Mouse (Mus musculus) hindbrain, embryonic 13.5 days (tissue): ENCODE data around the gene Ccdc93. TPM values are rescaled to one million over a fixed set of nuclear protein-coding genes. Genes with fewer than 3 reads are reported as not detected.

Experiments used
- ATAC-seq: fragments of 200-750 bp; cut with Nextera tagmentation; 2 replicates; pipeline ENCODE4 v1.8.0; 2017; ENCODE audit warnings: moderate TSS enrichment; ENCODE audit not compliant: low FRiP score
- H3K27ac ChIP-seq: fragments of 300-500 bp; sonication (generic); 2 replicates; pipeline ENCODE4 v1.5.1; 2015; ENCODE audit warnings: inconsistent platforms, mild to moderate bottlenecking, moderate library complexity
- H3K27me3 ChIP-seq: fragments of 300-500 bp; sonication (generic); 2 replicates; pipeline ENCODE4 v1.6.1; 2015; ENCODE audit warnings: mild to moderate bottlenecking, inconsistent platforms
- H3K36me3 ChIP-seq: fragments of 300-500 bp; sonication (generic); 2 replicates; pipeline ENCODE4 v1.6.1; 2015; ENCODE audit warnings: mild to moderate bottlenecking, inconsistent platforms
- H3K4me1 ChIP-seq: fragments of 300-500 bp; sonication (generic); replicated peaks from 2 replicates; pipeline ENCODE4 v1.6.1; 2015; ENCODE audit warnings: inconsistent platforms
- H3K4me2 ChIP-seq: fragments of 300-500 bp; sonication (generic); 2 replicates; pipeline ENCODE4 v1.6.1; 2015; ENCODE audit warnings: inconsistent platforms, mild to moderate bottlenecking, moderate library complexity
- H3K4me3 ChIP-seq: fragments of 300-500 bp; sonication (generic); 2 replicates; pipeline ENCODE4 v1.5.1; 2015; ENCODE audit warnings: mild to moderate bottlenecking, inconsistent platforms
- H3K9ac ChIP-seq: fragments of 300-500 bp; sonication (generic); 2 replicates; pipeline ENCODE4 v1.6.1; 2015; ENCODE audit warnings: mild to moderate bottlenecking, inconsistent platforms
- H3K9me3 ChIP-seq: fragments of 300-500 bp; sonication (generic); 2 replicates; pipeline ENCODE4 v1.6.1; 2016; ENCODE audit warnings: inconsistent platforms
- WGBS: fragments of 180-500 bp; shearing (Covaris S2); methylation state at CpG from one replicate; pipeline ENCODE4 v1.1.7; 2015; 5-methylcytosine and 5-hydroxymethylcytosine counted together
- polyA plus RNA-seq: library from polyadenylated mRNA; unstranded; fragments of >200 nt; fragmentation: Nextera tagmentation; extraction: Ambion mirVana; gene quantifications from 2 replicates; pipeline ENCODE4 v1.2.1, GENCODE M21; 2015

Gene Ccdc93
- polyA plus RNA-seq, 1 experiment from 2014 or later: 11.9 TPM

DNA sequence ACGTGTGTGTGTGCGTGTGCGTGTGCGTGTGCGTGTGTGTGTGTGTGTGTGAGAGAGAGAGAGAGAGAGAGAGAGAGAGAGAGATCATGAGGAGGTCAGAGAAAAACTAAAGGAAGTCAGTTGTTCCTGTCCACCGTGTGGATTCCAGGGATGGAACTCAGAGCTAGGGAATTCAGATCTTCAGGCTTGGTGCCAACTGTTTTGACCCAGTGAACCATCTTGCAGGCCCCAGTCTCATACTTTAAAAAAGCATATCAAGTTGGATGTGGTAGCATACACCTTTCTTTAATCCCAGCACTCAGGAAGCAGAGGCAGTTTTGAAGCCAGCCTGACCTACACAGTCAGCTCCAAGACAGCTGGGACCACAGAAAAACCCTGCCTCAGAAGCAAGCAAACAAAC lies 98.4 kb downstream of the Ccdc93 start:
- Histone ChIP-seq H3K27me3 (peaks cover 47% of the 10 kb centered on the region), H3K4me2 (no peak overlapping the region), H3K27ac (no peak overlapping the region), H3K4me1 (peaks cover 17% of the 10 kb centered on the region), H3K36me3 (no peaks in the 10 kb centered on the region), H3K9ac (no peak overlapping the region), H3K4me3 (no peak overlapping the region), H3K9me3 (no peaks in the 10 kb centered on the region)
- no peak for ATAC-seq
- WGBS: 84% methylated on average over 6 of the region's 6 CpGs

DNA sequence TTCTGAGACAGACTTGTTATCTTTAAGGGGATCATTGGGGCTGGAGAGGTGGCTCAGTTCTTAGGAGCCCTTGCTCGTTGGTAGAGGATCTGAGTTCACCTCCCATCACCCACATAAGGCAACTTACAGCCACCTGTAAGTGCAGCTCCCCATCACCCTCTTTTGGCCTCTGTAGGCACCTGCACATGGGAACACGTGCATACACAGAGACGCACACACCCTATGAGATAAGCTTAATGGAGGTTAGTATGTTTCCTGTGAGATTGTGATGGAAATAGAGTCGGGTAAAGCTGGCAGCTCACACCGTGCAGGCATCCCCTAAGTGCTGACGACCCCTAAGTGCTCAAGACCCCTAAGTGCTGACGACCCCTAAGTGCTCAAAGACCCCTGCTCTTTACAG lies 100.6 kb downstream of the Ccdc93 start:
- H3K4me1 ChIP-seq: peaks cover 17% of the 10 kb centered on the region
- no peak overlapping the region for H3K9ac ChIP-seq
- ATAC-seq: no peak
- no peaks in the 10 kb centered on the region for H3K36me3 ChIP-seq
- no peak overlapping the region for H3K4me2 ChIP-seq
- no peak overlapping the region for H3K4me3 ChIP-seq
- H3K27me3 ChIP-seq: peaks cover 37% of the 10 kb centered on the region
- 78% methylated on average over 7 of the region's 7 CpGs for WGBS
- H3K9me3 ChIP-seq: no peaks in the 10 kb centered on the region
- H3K27ac ChIP-seq: no peak overlapping the region

- Histone ChIP-seq H3K4me3 (no peak overlapping the region), H3K4me1 (no peaks in the 10 kb centered on the region), H3K36me3 (no peaks in the 10 kb centered on the region), H3K4me2 (no peak overlapping the region), H3K9me3 (no peaks in the 10 kb centered on the region), H3K27me3 (no peaks in the 10 kb centered on the region), H3K27ac (no peak overlapping the region), H3K9ac (no peak overlapping the region)
- ATAC-seq: no peak
- WGBS: 79% methylated on average over 8 of the region's 8 CpGs
These were observed 109.5 kb downstream of the Ccdc93 start for GRCm38 (mm10) chr1:121540361-121540760.

GRCm38 (mm10) chr1:121546844-121547243 lies 116.0 kb downstream of the Ccdc93 start:
- Histone ChIP-seq H3K4me2 (no peak overlapping the region), H3K27me3 (no peaks in the 10 kb centered on the region), H3K4me1 (no peaks in the 10 kb centered on the region), H3K4me3 (no peak overlapping the region), H3K9ac (no peak overlapping the region), H3K9me3 (no peaks in the 10 kb centered on the region), H3K27ac (no peak overlapping the region), H3K36me3 (peaks cover 26% of the 10 kb centered on the region)
- WGBS: 92% methylated on average over 2 of the region's 2 CpGs
- no peak for ATAC-seq

DNA sequence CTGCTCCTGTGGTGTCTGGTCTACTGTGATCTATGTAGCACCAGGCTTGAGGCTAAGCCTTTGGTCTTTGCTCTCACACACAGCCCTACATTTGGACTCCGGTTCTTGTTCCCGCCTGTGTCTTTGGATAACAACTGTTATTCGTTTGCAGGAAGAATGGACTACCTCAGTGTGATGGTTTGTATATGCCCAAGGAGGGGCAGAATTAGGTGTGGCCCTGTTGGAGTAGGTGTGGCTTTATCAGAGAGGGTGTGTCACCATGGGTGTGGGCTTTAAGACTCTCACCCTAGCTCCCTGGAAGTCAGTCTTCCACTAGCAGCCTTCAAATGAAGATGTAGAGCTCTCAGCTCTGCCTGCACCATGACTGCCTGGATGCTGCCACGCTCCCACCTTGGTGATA lies 117.8 kb downstream of the Ccdc93 start:
- Histone ChIP-seq H3K27ac (no peak overlapping the region), H3K9me3 (no peaks in the 10 kb centered on the region), H3K4me1 (no peaks in the 10 kb centered on the region), H3K9ac (no peak overlapping the region), H3K4me3 (no peak overlapping the region), H3K36me3 (peaks cover 42% of the 10 kb centered on the region), H3K27me3 (no peaks in the 10 kb centered on the region), H3K4me2 (no peak overlapping the region)
- ATAC-seq: no peak
- 94% methylated on average over 4 of the region's 4 CpGs for WGBS

- no peaks in the 10 kb centered on the region for H3K27me3 ChIP-seq
- 74% methylated on average over 4 of the region's 4 CpGs for WGBS
- H3K9ac ChIP-seq: no peak overlapping the region
- no peaks in the 10 kb centered on the region for H3K4me1 ChIP-seq
- no peak overlapping the region for H3K27ac ChIP-seq
- no peaks in the 10 kb centered on the region for H3K9me3 ChIP-seq
- ATAC-seq: no peak
- H3K4me2 ChIP-seq: no peak overlapping the region
- H3K4me3 ChIP-seq: no peak overlapping the region
- peaks cover 48% of the 10 kb centered on the region for H3K36me3 ChIP-seq
These were observed 118.6 kb downstream of the Ccdc93 start for GRCm38 (mm10) chr1:121549456-121549855.

DNA sequence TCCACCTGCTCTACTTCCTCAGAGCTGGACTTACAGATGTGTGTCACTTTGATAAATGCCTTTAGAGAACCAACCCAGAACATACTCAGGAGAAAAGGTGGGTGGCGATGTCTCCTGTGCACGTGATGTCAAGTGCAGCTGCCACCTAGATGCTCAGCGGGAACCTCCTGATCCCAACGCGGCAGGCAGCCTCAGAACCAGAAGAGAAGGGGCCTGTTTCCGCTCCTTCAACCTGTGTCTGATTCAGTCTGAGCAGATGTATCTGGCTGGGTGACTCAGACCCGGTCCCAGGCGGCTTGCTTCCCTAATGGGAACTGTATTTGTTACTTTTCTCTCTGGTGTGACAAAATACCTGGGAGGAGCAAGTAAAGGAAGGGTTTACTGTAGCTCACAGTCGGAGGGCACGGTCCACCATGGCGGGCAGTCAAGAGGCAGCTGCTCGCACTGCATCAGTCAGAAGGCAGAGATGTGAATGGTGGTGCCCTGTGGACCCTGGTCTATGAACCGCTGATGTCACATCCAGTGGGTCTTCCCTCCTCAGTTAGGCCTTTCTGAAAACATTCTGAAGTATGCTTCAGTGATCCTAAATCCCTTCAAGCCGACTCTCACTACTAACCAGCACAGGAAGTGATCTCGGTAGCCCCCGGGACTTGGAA lies 120.1 kb downstream of the Ccdc93 start:
- Histone ChIP-seq H3K27me3 (no peaks in the 10 kb centered on the region), H3K4me2 (no peak overlapping the region), H3K4me1 (no peaks in the 10 kb centered on the region), H3K9ac (no peak overlapping the region), H3K4me3 (no peak overlapping the region), H3K36me3 (peaks cover 63% of the 10 kb centered on the region), H3K9me3 (no peaks in the 10 kb centered on the region), H3K27ac (no peak overlapping the region)
- 85% methylated on average over 16 of the region's 16 CpGs for WGBS
- ATAC-seq: no peak

DNA sequence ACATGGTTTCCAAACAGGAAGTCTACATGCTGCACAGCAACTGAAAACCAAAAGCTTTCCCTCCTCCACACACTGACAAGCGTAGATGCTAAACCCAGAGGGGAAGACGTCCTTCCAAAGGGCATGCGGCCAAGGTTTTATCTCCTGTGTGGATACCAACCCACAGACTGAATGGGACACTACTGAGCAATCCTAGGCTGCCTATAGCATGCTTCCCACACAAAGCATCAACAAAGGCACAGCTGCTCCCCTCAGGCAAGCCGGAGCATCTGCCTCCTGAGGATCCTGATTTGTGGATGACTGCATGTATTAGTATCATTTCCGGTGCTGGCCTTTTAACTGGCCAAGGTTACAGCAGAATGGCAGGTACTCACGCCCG lies 120.6 kb downstream of the Ccdc93 start:
- H3K27ac ChIP-seq: no peak overlapping the region
- no peaks in the 10 kb centered on the region for H3K27me3 ChIP-seq
- no peak overlapping the region for H3K4me2 ChIP-seq
- H3K4me1 ChIP-seq: no peaks in the 10 kb centered on the region
- H3K9me3 ChIP-seq: no peaks in the 10 kb centered on the region
- H3K36me3 ChIP-seq: peaks cover 68% of the 10 kb centered on the region
- no peak overlapping the region for H3K4me3 ChIP-seq
- ATAC-seq: no peak; the same call in 1 of the 2 replicates
- no peak overlapping the region for H3K9ac ChIP-seq
- 77% methylated on average over 7 of the region's 7 CpGs for WGBS

Other genes starting within 250 kb of the Ccdc93 start
- 43.4 and 49.5 TPM in 2 replicates for gene Insig2, start 98.5 kb upstream of the Ccdc93 start, polyA plus RNA-seq
- 0.49 and 0.58 TPM in 2 replicates for gene Htr5b, start 97.4 kb downstream of the Ccdc93 start, polyA plus RNA-seq
- gene Ddx18, start 136.9 kb downstream of the Ccdc93 start, polyA plus RNA-seq: 50.6 and 52.9 TPM in 2 replicates